Mouse (Mus musculus): ENCODE data around the gene Meis3.

DNA sequence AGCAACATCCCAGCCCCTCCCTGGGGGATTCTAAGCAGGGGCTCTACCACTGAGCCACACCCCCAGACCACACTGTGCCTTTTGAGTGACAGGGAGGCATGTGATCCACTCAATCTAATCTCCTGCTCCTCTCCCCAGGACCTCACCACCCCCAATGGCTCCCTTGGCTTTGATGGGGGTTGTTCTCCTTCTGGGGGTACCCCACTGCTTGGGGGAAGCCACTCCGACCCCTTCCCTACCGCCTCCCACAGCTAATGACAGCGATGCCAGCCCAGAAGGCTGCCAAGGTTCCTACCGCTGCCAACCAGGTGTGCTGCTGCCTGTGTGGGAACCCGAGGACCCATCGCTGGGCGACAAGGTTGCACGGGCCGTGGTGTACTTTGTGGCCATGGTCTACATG lies 41.2 kb upstream of the Meis3 start:
- TF ChIP-seq POLR2A (IDR thresholded peaks at IDR 0.05; ENCODE audit: low read depth, low read length): no peak
- TF ChIP-seq CTCF (IDR thresholded peaks at IDR 0.05; ENCODE audit: extremely low read depth, insufficient read length, insufficient replicate concordance, low read depth, low read length): no peak
